Mouse (Mus musculus) heart, postnatal 4 days (tissue): Measurements from ENCODE around the gene Crispld2. TPM values are rescaled to one million over a fixed set of nuclear protein-coding genes. Genes with fewer than 3 reads are reported as not detected.

Source experiments
- DNase-seq: peaks from one replicate; pipeline ENCODE4 v3.0.0; 2021
- total RNA-seq, 2 experiments: library from RNA; stranded (reverse); gene quantifications; 2 replicates each; pipeline ENCODE4 v1.2.3; 2021

Crispld2 gene
- total RNA-seq, 2 experiments from 2014 or later = 3.6 to 4.6 TPM

GRCm38 (mm10) chr8:120001712-120002111, 9.5 kb downstream of the Crispld2 start:
- no peak for DNase-seq

GRCm38 (mm10) chr8:120002348-120002747, 10.1 kb downstream of the Crispld2 start:
- no peak for DNase-seq

GRCm38 (mm10) chr8:120004154-120004702, 12.0 kb downstream of the Crispld2 start:
- peak; percentile 60 for DNase-seq

- no peak for DNase-seq
Observed at GRCm38 (mm10) chr8:120004705-120005381, 12.6 kb downstream of the Crispld2 start.

- no peak for DNase-seq
Observed at GRCm38 (mm10) chr8:120006645-120007160, 14.5 kb downstream of the Crispld2 start.

GRCm38 (mm10) chr8:120007178-120007577, 14.9 kb downstream of the Crispld2 start:
- no peak for DNase-seq

- DNase-seq = no peak
Observed at GRCm38 (mm10) chr8:120009284-120009683, 17.0 kb downstream of the Crispld2 start.

GRCm38 (mm10) chr8:120012491-120012890, 20.3 kb downstream of the Crispld2 start:
- no peak for DNase-seq

GRCm38 (mm10) chr8:120012927-120013326, 20.7 kb downstream of the Crispld2 start:
- no peak for DNase-seq

- DNase-seq = no peak
Observed at GRCm38 (mm10) chr8:120014267-120015023, 22.2 kb downstream of the Crispld2 start.

- DNase-seq = no peak
Observed at GRCm38 (mm10) chr8:120015916-120016315, 23.7 kb downstream of the Crispld2 start.

GRCm38 (mm10) chr8:120016424-120016823, 24.2 kb downstream of the Crispld2 start:
- no peak for DNase-seq

- no peak for DNase-seq
Observed at GRCm38 (mm10) chr8:120017349-120017748, 25.1 kb downstream of the Crispld2 start.

GRCm38 (mm10) chr8:120017786-120018185, 25.5 kb downstream of the Crispld2 start:
- no peak for DNase-seq

GRCm38 (mm10) chr8:120018379-120018778, 26.1 kb downstream of the Crispld2 start:
- DNase-seq = no peak

GRCm38 (mm10) chr8:120019297-120019696, 27.1 kb downstream of the Crispld2 start:
- no peak for DNase-seq

GRCm38 (mm10) chr8:120020298-120020697, 28.1 kb downstream of the Crispld2 start:
- no peak for DNase-seq

GRCm38 (mm10) chr8:120026199-120026598, 34.0 kb downstream of the Crispld2 start:
- DNase-seq = no peak

- DNase-seq = no peak
Observed at GRCm38 (mm10) chr8:120026991-120027390, 34.8 kb downstream of the Crispld2 start.

GRCm38 (mm10) chr8:120030447-120030846, 38.2 kb downstream of the Crispld2 start:
- DNase-seq = no peak

- DNase-seq = peak; percentile 5
Observed at GRCm38 (mm10) chr8:120032549-120033208, 40.4 kb downstream of the Crispld2 start.

GRCm38 (mm10) chr8:120034471-120034870, 42.2 kb downstream of the Crispld2 start:
- no peak for DNase-seq

- DNase-seq = no peak
Observed at GRCm38 (mm10) chr8:120036111-120036510, 43.9 kb downstream of the Crispld2 start.
